Mouse (Mus musculus): ENCODE measurements around the gene Cttnbp2. TPM values are rescaled to one million over a fixed set of nuclear protein-coding genes. Genes with fewer than 3 reads are reported as not detected.
A peak's percentile ranks its signal among the peaks of the same experiment; 100 is the strongest.

Gene Cttnbp2
- total RNA-seq, 2 experiments from 2014 or later = 192 to 196 TPM

DNA sequence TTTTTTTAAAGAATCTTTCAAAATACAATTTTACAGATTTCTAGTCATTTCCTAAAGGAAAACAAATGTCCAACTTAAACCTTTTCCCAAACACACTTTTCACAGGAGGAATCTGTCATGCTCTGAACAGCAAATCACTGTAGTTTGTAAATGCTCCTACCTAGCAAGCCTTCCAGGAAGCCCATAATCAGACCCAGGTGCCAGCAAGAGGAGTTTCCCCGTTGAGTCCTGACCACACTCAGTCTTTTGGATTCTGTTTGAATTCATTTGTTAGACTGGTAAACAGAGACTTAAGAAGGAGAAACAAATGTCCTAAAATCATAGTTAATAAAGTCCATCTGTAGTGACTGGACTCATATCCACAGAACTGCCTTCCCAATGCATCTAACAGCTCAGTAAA, 40.1 kb downstream of the Cttnbp2 start:
- no peak for DNase-seq (ENCODE audit: low spot score in 2 of 2)

DNA sequence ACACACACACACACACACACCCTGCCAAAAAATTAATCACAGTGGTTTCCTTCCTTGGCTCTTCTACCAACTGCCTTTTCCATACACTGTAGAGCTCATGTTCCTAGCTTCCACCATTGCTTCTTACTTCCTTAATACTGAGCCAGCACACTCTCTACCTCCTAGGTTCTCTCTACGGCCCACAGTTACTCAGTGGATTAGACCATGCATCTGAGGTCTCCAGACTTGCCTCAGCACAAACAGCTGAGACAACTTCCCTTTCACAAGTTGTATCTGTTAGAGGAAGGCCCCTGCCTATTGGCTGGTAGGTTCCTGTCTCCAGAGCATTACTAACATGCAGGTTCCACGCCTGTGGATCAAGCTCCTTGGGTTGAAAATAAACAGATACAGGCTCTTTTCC, 45.4 kb downstream of the Cttnbp2 start:
- DNase-seq (ENCODE audit: low spot score in 2 of 2) = no peak

DNA sequence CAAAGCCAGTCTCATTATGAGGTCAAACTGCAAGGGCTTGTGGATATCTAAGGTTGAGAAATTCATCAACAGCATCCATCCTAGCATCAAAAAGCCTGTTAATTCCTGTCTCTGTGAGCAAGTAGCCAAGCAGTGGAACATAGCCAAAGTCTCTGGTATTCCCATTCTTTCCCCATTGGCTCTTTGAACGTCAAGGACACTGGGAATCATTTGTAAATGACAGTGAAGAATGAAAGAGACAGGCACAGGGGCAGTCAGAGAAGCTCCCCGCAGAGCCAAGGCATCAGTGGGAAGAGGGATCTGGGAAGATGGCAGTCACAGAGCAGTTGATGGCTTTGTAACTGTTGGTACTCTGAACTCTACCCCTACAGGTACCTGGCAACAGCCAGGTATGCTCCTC, 46.9 kb downstream of the Cttnbp2 start:
- DNase-seq (ENCODE audit: low spot score in 2 of 2) = no peak

DNA sequence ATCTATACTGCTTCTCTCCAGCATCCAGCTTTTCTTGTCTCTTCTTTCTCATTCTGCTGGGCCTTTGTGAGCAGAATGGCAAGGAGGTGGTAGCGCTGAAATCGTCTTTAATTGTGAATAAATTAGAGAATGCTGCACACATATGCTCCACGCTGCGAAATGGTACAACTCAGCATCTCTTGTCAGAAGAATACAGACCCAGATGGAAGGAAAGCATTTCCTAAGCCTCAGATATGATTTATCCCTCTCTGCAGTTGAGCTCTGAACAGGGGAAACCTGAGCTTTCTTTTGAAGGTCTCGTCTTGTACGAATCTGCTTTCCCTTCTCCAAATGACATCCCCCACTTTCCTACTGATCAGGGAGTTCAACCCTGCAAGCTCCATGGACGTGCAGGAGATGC, 48.4 kb downstream of the Cttnbp2 start:
- peak in 1 of 2 experiments; percentile 48 for DNase-seq (ENCODE audit: low spot score in 2 of 2)

DNA sequence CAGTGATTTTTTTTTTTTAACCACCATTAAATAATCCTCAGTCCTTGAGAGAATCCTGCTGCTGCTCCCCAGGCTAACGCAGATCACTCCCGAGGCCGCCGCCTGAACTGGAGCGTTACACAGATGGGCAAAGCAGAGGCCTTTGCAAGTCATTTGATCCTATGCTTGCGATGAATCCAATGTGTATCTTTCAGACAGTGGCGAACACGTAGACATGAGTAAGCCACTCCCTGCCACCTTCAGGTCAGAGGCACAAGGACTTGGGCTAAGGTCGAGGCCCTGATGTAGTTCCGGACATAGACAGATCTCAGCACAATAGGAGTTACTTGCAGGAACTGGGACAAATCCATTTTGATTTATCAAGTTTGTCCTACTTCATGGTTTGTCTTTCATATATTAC, 49.0 kb downstream of the Cttnbp2 start:
- no peak for DNase-seq (ENCODE audit: low spot score in 2 of 2)

DNA sequence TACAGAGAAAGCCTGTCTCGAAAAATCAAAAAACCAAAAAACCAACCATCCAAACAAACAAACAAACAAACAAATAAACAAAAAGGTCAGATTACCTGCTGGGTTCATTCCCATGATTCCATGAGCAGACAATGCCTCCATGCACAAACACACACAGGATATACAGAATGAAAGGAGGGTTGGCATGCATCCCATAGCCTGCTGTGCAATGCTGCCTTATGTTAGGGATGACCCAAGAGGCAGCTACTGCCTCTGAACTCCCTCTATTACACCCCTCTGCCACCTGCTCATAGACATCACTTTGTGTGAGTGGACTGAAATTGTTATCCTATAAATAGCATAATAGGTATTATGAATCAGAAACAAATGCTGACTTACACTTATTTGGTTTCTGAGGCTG, 55.0 kb downstream of the Cttnbp2 start:
- DNase-seq (ENCODE audit: low spot score in 2 of 2) = no peak

DNA sequence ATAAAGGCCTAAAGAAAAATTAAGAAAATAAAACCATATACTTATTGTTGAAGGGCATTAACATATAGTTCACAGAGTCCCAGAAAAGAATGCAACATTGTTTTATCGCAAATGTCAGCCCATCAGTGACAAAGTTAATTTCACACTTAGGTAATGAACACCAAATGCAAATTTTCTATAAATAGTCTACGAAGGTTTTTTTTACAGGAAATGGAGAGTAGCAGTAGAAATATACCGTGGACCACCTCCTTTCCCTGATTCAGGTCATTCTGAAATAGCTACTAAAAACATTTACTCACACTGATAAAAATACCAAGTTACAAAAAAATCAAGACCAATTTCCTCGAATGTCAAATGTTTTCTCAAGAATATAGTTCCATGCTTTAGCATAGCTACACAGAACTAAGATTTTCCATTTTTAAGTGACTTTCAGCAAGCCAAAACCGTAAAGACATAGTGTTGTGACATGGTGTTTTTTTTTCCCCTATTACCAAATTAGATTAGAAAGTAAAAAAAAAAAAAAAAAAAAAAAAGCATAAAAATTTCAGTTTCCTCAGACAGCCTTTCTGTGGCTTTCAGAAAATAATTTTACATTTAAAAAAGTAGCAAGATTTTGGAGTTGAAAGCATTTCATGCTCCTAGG, 64.0 kb downstream of the Cttnbp2 start:
- no peak for DNase-seq (ENCODE audit: low spot score in 2 of 2)

DNA sequence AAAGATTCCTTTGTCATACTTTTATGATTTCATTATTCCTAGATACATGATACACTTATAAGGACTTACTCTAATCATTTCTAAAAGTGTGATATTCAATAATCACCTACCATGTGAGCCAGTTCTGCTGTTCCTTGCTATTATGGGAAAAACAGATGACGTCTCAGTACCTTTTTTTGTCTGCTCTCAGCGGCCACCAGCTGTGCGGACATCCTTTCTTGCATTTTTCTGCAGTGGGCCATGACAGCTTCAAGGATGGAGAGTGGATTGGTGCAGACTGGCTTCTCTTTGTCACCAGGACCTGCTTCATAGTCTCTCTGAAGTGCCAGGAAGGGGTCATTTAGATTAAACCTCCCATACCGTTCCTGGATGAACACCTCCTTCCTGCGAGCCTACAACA, 66.6 kb downstream of the Cttnbp2 start:
- no peak for DNase-seq (ENCODE audit: low spot score in 2 of 2)

- no peak for DNase-seq (ENCODE audit: low spot score in 2 of 2)
Measured at GRCm38 (mm10) chr6:18446917-18447316, 67.7 kb downstream of the Cttnbp2 start.

DNA sequence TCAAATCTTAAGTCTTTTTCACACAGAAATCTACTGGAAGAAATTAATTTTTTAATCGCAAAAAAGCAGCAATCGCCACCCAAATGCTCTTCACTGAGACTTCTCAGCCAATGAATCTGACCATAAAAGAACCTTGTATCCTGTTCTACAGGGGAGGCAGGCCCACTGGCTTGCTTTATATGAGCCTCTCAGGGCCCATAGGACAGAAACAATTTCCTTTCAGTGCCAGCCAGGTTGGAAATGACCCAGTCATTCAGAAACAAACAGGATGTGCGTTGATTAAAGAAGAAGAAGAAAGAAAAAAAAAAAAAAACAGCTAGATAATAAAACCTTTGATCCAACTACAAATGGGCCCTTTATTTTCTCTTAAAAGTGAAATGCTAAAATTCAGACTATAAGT, 68.3 kb downstream of the Cttnbp2 start:
- peak in 1 of 2 experiments; percentile 75 for DNase-seq (ENCODE audit: low spot score in 2 of 2)

DNA sequence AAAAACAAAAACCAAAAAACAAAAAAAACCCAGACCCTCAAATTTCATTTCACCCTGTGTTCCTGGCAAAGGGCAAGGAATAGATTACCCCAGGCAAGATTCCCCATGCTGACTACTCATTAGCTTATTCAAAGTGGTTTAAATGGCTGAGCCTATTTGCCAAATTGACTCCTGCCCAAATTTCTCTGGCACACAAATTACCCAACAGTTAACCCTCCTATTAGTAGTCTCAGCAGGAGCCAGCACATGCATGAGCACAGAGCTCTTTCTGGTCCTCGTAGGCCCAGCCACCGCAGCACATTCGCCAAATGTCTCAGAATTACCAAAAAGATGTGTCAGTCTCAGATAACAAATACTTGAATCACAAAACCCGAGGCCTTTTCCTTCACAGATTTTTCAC, 68.9 kb downstream of the Cttnbp2 start:
- DNase-seq (ENCODE audit: low spot score in 2 of 2) = peak; percentile 78 to 95

DNA sequence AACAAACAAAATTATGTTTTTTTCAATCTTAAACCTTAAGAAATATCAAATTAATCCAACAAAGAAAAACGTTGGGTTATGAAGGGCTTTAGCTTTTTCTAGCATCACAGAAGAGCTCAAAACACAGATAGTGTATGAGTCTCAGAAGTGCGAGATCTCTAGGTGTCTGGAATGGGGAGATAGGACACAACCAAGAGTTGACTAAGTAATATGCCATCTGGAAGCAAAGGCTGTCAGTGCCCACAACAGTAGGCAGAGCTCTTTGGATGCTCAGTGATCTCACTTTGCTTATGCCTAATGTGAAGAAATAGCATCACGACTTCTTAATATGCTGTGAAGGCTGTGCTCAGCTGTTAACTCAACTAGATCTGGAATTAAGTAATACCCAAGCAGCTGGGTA, 72.3 kb downstream of the Cttnbp2 start:
- no peak for DNase-seq (ENCODE audit: low spot score in 2 of 2)

DNA sequence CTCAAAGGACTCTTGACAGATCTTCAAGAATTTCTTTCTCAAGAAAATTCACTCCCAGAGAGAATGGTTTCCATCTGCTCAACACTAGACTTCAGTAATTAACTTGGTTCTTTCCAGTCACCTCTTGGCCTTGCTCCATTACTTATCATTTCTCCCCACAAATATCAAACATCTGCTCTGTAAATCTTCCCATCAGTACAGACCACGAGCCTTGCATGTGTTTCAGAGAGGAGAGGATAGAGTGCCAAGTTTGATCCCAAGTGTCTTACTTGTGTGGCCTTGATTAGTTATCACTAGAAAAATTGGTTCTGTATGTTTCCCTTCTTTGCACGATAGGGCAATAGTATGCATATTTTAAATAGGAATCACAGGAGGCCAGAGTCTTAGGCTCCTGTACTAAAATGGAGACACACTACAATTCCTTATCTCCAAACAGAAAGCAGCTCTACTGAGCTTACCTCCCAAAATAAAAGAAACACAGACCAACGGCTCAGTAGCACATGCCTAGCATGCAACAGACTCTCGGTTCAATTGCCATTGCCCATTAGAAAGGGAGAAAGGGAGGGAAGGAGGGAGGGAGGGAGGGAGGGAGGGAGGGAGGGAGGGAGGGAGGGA, 73.6 kb downstream of the Cttnbp2 start:
- no peak for DNase-seq (ENCODE audit: low spot score in 2 of 2)

GRCm38 (mm10) chr6:18436127-18436812, 78.4 kb downstream of the Cttnbp2 start:
- no peak for DNase-seq (ENCODE audit: low spot score in 2 of 2)

DNA sequence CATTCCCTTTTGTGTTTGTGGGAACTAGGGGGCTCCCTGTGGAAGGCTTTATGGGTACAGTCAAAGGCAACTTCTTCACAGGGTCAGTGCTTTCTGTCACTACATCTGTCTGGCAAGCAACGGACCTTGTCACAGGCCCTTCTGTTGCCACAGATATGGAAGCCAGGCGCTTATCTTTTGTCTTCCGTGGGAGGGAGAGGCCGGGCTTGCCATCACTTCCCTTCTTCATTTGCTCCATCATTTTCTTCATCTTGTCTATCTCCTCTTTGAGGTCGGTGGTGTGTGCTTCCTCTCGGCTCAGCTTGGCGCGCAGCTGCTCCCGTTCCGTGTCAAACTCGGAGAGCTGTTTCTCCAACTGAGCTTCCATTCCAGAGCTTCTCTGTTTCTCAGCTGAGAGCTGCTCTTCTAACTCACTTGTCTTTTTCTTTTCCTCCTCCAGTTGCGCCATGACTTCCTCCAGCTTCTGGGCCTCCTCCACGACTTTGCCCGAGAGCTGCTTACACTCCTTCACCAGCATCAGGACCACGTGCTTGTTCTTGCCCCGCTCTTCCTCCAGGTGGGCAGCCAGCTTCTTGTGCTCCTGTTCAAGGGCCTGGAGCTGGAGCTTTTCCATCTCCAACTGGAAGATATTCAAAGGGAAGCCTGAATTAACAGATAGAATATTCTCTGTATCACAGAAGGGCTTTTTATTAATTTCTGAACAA, 79.7 kb downstream of the Cttnbp2 start:
- no peak for DNase-seq (ENCODE audit: low spot score in 2 of 2)

GRCm38 (mm10) chr6:18434355-18434754, 80.3 kb downstream of the Cttnbp2 start:
- DNase-seq (ENCODE audit: low spot score in 2 of 2) = no peak

DNA sequence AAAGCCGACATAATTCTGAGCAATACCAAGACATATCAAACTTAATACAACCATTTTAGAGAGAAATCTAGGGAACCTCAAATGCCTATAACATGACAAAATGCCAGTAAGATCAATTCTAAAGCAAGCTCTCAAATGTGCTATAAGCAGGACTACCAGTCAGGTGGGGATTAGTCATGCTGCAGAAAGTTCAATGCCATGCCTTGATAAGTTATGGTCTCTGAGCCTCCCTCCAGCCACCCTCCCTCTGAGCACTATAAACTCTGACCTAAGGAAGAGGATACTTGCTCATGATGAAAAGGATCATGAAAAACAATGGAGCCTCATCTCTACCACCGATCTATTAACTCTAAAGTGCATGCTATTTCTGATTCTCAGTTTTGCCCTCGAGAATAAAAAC, 82.3 kb downstream of the Cttnbp2 start:
- DNase-seq (ENCODE audit: low spot score in 2 of 2) = no peak

DNA sequence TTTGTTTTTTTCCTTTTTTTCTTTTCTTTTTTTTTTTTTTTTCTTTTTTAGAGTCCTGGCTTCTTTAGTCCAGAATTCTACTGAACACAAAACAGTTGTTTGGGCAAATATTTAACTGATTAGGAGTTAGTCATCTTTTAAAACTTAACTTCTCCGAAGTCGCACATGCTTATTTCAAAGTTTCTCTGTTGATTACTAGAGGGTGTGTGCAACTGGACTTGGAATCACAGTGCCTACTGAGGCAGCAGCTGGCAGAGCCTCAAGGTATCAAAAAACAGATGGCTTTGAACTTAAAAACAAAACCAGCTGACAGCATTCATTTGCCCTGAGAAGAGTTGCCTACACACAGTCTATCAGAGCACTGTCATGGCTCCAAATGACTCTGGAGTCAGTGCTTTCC, 82.8 kb downstream of the Cttnbp2 start:
- no peak for DNase-seq (ENCODE audit: low spot score in 2 of 2)

DNA sequence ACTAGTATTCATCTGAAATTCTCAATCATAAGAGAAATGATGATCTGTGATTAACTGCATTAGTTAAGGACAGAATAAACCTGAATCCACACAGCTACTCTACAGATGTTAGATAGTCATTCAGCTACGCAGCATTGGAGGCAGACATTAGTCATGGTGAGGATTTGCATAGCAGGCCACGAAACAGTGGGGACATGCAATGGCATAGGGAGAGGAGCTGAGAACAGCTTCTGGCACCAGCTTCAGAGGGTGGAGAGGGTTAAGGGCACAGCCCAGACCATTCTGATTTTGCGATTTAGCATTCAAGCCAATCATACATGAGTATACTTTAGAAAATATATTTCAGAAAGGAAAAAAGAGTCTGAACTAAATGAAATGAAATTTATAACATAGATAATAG, 84.6 kb downstream of the Cttnbp2 start:
- no peak for DNase-seq (ENCODE audit: low spot score in 2 of 2)

GRCm38 (mm10) chr6:18424822-18425221, 89.8 kb downstream of the Cttnbp2 start:
- peak in 1 of 2 experiments; percentile 57 for DNase-seq (ENCODE audit: low spot score in 2 of 2)

DNA sequence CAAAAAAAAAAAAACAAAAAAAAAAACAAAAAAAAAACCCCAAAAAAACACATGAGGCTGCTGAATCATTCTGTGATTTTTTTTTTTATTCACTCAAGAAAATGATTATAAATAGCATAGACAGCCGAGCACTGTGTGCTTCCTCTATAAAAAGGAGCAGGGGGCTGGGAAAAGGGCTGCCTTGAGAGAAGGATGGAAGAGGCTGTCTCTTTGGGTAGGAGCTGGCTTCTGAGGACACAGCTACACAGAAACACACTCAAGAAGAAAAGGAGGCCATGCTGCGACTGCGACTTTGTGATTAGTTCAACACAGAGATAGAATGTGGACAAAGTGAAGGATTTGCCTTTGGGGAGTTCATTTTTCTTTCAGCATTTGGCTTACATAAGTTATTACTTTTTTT, 90.3 kb downstream of the Cttnbp2 start:
- DNase-seq (ENCODE audit: low spot score in 2 of 2) = no peak

DNA sequence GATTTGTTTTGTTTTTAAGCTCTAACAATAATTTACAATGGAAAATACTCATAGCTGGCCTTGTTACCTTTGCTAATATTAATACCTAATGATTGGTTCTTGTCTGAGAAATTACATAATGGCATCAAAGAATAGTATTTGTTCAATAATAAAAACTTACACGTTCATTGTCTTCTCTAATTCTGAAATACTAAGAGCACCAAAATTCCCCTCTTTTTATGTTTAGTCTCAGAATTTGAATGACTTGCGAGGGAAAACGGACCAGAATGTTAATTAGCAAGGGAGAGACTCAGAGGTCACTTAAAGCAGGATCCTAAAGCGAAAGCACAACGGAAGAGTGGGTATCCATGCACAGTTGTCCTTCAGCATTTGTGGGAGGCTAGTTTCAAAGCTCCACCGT, 91.5 kb downstream of the Cttnbp2 start:
- no peak for DNase-seq (ENCODE audit: low spot score in 2 of 2)
